Mouse (Mus musculus) erythroblast, embryonic 14.5 days (primary cell): ENCODE measurements around the gene Pink1.

ENCODE experiments used
- GATA1 ChIP-seq: IDR thresholded peaks from 2 replicates; pipeline ENCODE4 v1.6.1; 2012; ENCODE audit warnings: low read length, inconsistent platforms, mixed read lengths
- TAL1 ChIP-seq: IDR thresholded peaks from 3 replicates; pipeline ENCODE4 v1.6.1; 2012; ENCODE audit warnings: low read length, inconsistent platforms, mixed read lengths

DNA sequence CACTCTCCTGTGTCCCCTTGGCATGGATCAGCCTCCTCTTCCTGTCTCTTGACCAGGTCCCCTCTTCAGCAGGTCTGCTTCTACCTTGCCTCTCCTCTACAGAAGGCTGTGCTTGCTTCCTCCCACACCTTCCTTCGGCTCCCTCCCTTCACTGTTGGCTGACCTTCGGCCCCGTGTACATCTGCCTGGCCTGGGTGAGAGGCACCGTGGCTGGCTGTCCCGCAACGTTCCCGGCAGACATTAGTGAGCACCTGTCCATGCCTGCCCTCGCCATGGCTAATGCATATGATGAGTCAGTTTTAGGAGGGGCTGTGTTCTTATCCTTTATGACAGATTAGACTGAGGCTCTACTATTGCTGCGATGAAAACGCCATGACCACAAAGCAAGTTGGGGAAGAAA, 58.2 kb downstream of the Pink1 start:
- TF ChIP-seq GATA1 (no peak), TAL1 (no peak)
